Mouse (Mus musculus) midbrain, embryonic 12.5 days (tissue): ENCODE results near the gene Paqr7. TPM values are rescaled to one million over a fixed set of nuclear protein-coding genes. Genes with fewer than 3 reads are reported as not detected.
A peak's percentile ranks its signal among the peaks of the same experiment; 100 is the strongest.

Experiments
- ATAC-seq: fragments of 200-750 bp; cut with Nextera tagmentation; 2 replicates; pipeline ENCODE4 v1.8.0; 2017; ENCODE audit warnings: low read depth, moderate TSS enrichment, moderate library complexity; ENCODE audit not compliant: low FRiP score
- H3K27ac ChIP-seq: fragments of 300-500 bp; sonication (generic); replicated peaks from 2 replicates; pipeline ENCODE4 v1.5.1; 2016; ENCODE audit warnings: mild to moderate bottlenecking
- H3K27me3 ChIP-seq: fragments of 300-500 bp; sonication (generic); 2 replicates; pipeline ENCODE4 v1.6.1; 2016; ENCODE audit warnings: mild to moderate bottlenecking
- H3K36me3 ChIP-seq: fragments of 300-500 bp; sonication (generic); 2 replicates; pipeline ENCODE4 v1.6.1; 2016
- H3K4me1 ChIP-seq: fragments of 300-500 bp; sonication (generic); 2 replicates; pipeline ENCODE4 v1.6.1; 2016
- H3K4me2 ChIP-seq: fragments of 300-500 bp; sonication (generic); replicated peaks from 2 replicates; pipeline ENCODE4 v1.6.1; 2016; ENCODE audit warnings: mild to moderate bottlenecking, moderate library complexity
- H3K4me3 ChIP-seq: fragments of 300-500 bp; sonication (generic); 2 replicates; pipeline ENCODE4 v1.5.1; 2016; ENCODE audit warnings: mild to moderate bottlenecking
- H3K9ac ChIP-seq: fragments of 300-500 bp; sonication (generic); replicated peaks from 2 replicates; pipeline ENCODE4 v1.6.1; 2016; ENCODE audit warnings: mild to moderate bottlenecking, moderate library complexity
- H3K9me3 ChIP-seq: fragments of 300-500 bp; sonication (generic); 2 replicates; pipeline ENCODE4 v1.6.1; 2016; ENCODE audit warnings: mild to moderate bottlenecking
- WGBS: fragments of 180-500 bp; shearing (Covaris S2); methylation state at CpG from one replicate; pipeline ENCODE4 v1.1.7; 2016; 5-methylcytosine and 5-hydroxymethylcytosine counted together
- microRNA-seq: library from miRNA; unstranded; fragments of <30 nt; microRNA quantifications from one replicate; pipeline ENCODE4, GENCODE M21; 2017
- polyA plus RNA-seq: library from polyadenylated mRNA; unstranded; fragments of >200 nt; fragmentation: Nextera tagmentation; extraction: Ambion mirVana; gene quantifications from 2 replicates; pipeline ENCODE4 v1.2.1, GENCODE M21; 2016

The Paqr7 gene
- polyA plus RNA-seq, 1 experiment from 2014 or later: 6.4 TPM

GRCm38 (mm10) chr4:134548169-134548938 is 51.9 kb downstream of the Paqr7 start:
- 73% methylated on average over 18 of the region's 18 CpGs for WGBS
- no peaks in the 10 kb centered on the region for H3K27me3 ChIP-seq
- peaks cover 10% of the 10 kb centered on the region for H3K9me3 ChIP-seq
- peaks cover 33% of the 10 kb centered on the region for H3K4me1 ChIP-seq
- ATAC-seq: no peak
- H3K9ac ChIP-seq: no peak overlapping the region
- H3K4me2 ChIP-seq: no peak overlapping the region
- peaks cover 68% of the 10 kb centered on the region for H3K36me3 ChIP-seq
- no peak overlapping the region for H3K27ac ChIP-seq
- H3K4me3 ChIP-seq: no peak overlapping the region

DNA sequence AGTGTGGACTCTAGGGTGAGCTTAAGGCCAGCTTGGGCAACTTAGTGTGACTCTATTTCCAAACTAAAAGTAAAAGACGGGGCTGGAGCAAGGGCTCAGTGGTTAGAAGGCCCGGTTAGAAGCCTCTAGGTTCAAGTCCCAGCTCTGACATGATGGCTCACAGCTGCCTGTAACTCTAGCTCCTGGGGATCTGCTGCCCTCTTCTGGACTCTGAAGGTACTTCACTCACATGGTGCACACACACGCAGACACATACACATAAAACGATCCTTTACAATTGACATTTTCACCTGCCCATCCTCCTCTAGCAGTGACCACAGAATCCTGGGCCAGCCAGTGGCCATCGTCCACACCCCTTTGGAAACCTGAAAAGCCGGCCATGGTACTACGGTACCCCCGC is 53.4 kb downstream of the Paqr7 start:
- H3K9me3 ChIP-seq: peaks cover 10% of the 10 kb centered on the region
- H3K9ac ChIP-seq: no peak overlapping the region
- H3K36me3 ChIP-seq: peaks cover 54% of the 10 kb centered on the region
- H3K4me2 ChIP-seq: no peak overlapping the region
- no peak overlapping the region for H3K27ac ChIP-seq
- no peaks in the 10 kb centered on the region for H3K27me3 ChIP-seq
- H3K4me1 ChIP-seq: peaks cover 33% of the 10 kb centered on the region
- H3K4me3 ChIP-seq: no peak overlapping the region
- WGBS: 94% methylated on average over 8 of the region's 8 CpGs
- no peak for ATAC-seq

DNA sequence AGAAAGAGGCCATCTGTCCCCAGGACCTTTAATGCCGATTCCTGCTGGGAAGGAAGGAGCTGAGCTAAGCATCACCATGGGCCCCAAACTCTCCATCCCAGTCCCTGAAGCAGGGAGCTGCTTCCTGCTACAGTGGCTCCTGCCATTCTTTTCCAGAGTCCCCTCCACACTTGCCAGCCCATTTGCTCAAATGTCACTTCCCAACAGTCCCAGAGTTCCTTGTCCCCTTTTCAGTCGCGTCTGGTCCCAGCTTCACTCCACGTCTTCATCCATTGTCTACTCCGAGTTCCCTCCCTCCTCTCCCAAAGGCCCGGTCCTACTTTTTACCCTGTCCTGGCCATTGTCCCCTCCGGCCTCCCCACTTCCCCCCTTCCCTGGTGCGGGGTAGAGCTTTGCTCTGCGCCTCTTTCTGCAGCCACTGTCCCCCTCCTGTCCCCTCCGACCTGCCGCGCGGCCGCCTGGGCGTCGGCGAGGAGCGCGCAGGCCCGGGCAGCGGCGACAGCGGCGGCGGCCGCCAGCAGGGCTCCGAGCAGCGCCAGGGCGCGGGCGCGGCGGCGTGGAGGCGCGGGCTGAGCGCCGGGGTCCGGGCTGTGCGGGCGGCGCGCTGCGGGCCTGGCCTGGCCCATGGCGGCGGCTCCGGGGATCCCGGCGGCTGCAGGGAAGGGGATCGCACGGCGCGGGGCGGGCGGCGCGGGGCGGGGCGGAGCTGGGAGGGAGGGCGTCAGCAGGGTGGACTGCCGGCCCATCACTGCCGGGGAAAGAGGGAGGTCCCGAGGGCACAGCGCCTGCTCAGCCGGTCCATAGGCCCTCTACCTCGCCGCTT is 55.2 kb downstream of the Paqr7 start, which contains the start of gene Selenon:
TSS of gene Selenon (minus strand) at position 673 of the 823 bp plus-strand sequence.
- under 1% methylated on average over 37 of the region's 67 CpGs for WGBS

GRCm38 (mm10) chr4:134553631-134554030 is 57.1 kb downstream of the Paqr7 start:
- peaks cover 10% of the 10 kb centered on the region for H3K9me3 ChIP-seq
- H3K27me3 ChIP-seq: no peaks in the 10 kb centered on the region
- no peak overlapping the region for H3K9ac ChIP-seq
- no peak overlapping the region for H3K27ac ChIP-seq
- ATAC-seq: no peak
- H3K4me3 ChIP-seq: no peak overlapping the region
- 76% methylated on average over 1 of the region's 1 CpGs for WGBS
- H3K4me2 ChIP-seq: no peak overlapping the region
- H3K4me1 ChIP-seq: peaks cover 32% of the 10 kb centered on the region
- peaks cover 20% of the 10 kb centered on the region for H3K36me3 ChIP-seq

More for the DNA sequence above, 55.2 kb downstream of the Paqr7 start, which contains the start of gene Selenon:
- peak; percentile 87 for ATAC-seq
- peak within 1 kb of the TSS; percentile 63 for H3K4me2 ChIP-seq
- no peaks in the 10 kb centered on the region for H3K27me3 ChIP-seq
- peaks cover 10% of the 10 kb centered on the region for H3K9me3 ChIP-seq
- H3K9ac ChIP-seq: peak within 1 kb of the TSS; percentile 92
- H3K4me1 ChIP-seq: peaks cover 35% of the 10 kb centered on the region
- H3K27ac ChIP-seq: peak within 1 kb of the TSS; percentile 86
- H3K4me3 ChIP-seq: peak within 1 kb of the TSS; percentile 65
- H3K36me3 ChIP-seq: peaks cover 36% of the 10 kb centered on the region

DNA sequence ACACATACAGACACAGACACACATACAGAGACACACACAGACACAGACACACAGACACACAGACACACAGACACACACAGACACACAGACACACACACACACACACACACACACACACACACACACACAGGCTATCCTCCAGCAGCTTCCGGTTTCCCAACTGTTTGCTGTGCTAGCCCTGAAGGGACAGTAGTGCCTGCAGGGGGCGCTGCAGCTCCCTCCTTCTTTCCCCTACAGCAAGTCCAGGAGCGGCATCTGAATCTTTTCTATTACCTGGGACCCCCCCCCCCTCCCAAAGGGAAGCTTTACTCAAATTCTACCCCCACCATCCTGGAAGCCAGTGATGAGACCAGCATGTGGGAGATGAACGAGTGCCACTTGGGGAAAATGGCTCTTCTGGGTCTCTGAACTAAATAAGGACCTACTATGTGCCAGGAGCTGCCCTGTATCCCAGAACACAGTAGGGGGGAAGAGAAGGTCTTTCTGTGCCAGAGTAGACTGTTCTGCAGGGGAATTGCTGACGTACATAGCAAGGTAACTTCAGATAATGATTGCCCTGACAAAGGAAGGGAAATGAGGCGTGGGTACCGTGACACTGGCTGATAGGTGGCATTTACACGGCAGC is 59.6 kb downstream of the Paqr7 start:
- WGBS: 66% methylated on average over 8 of the region's 8 CpGs
- no peaks in the 10 kb centered on the region for H3K9me3 ChIP-seq
- no peak for ATAC-seq

DNA sequence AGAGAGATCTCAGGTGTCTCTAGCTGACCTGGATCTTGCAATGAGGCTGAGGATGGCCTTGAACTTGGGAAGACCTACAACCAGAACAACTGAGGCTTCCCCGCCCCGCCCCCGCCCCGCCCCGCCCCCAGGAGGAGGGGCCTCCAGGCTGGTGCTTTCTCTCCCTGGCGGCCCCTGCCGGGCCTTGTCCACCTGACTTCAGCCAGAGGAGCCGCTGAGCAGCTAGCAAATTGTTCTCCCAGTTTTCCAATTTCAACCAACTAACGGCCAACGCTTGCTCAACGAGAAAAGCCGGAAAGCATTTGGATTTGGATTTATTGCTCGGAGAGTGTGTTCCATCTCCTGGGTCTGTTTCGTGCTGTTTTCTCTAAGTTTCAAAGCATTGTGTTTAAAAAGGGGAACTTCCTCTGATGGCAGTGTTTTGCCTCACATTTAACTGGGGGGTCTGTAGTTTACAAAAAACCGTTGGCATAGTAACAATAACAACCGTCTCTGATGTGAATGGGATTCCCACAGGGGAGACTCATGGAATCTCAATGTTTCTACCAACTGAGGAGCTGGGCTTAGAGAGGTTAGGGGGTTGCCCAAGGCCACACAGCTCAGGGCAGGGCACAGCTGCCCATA is 61.2 kb downstream of the Paqr7 start:
- Histone ChIP-seq H3K36me3 (no peaks in the 10 kb centered on the region), H3K9ac (no peak overlapping the region), H3K9me3 (no peaks in the 10 kb centered on the region), H3K4me3 (no peak overlapping the region), H3K4me1 (peaks cover 16% of the 10 kb centered on the region), H3K4me2 (no peak overlapping the region), H3K27ac (no peak overlapping the region), H3K27me3 (no peaks in the 10 kb centered on the region)
- ATAC-seq: no peak
- 21% methylated on average over 10 of the region's 16 CpGs for WGBS

More for the DNA sequence above, 59.6 kb downstream of the Paqr7 start:
- H3K36me3 ChIP-seq: no peaks in the 10 kb centered on the region
- H3K9ac ChIP-seq: no peak overlapping the region
- H3K4me3 ChIP-seq: no peak overlapping the region
- H3K27me3 ChIP-seq: no peaks in the 10 kb centered on the region
- H3K4me1 ChIP-seq: peaks cover 26% of the 10 kb centered on the region
- no peak overlapping the region for H3K27ac ChIP-seq
- no peak overlapping the region for H3K4me2 ChIP-seq

DNA sequence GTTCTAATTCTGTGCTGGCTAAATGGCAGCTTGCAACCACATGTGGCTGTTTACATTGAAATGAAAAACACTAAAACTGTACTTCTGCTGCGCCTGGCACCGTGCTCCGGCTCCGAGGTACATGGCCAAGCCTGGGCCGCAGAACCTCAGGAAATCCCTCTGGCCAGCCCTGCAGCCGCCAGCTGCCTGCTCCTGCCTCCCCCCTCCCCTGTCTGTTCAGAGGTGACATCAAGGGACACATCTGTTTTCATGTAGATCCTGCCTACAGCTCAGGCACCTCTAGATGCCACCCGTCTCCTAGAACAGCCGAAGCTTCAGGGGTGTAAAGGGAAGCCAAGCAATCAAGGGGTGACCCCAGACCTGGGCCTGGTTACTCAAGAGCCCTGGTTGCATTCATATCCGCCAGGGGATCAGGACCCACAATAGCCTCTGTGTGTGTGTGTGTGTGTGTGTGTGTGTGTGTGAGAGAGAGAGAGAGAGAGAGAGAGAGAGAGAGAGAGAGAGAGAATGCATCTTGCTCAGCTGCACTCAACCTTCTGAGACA is 62.1 kb downstream of the Paqr7 start:
- 57% methylated on average over 9 of the region's 9 CpGs for WGBS
- ATAC-seq: no peak

DNA sequence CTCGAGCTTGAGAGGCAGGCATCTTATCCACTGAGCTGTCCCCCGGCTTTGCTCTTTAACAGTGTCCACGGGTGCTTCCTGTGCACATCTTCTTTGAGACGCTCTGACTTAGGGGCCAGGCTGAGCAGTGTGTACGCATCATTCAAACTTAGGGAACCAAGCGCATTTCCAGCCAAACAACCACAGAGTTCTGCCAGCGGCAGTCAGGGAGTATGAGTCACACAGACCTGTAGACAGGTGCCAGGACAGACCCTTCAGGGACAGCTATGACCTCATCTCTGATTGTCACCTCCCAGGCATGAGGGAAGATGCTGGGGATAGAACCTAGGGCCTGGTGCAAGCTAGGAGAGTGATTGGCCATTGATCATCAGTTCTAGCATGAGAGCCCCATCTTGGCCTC is 62.7 kb downstream of the Paqr7 start:
- 82% methylated on average over 7 of the region's 7 CpGs for WGBS
- peaks cover 16% of the 10 kb centered on the region for H3K4me1 ChIP-seq

More for the DNA sequence above, 62.1 kb downstream of the Paqr7 start:
- Histone ChIP-seq H3K9me3 (no peaks in the 10 kb centered on the region), H3K36me3 (no peaks in the 10 kb centered on the region), H3K9ac (no peak overlapping the region), H3K4me2 (no peak overlapping the region), H3K4me1 (peaks cover 16% of the 10 kb centered on the region), H3K4me3 (no peak overlapping the region), H3K27ac (no peak overlapping the region), H3K27me3 (no peaks in the 10 kb centered on the region)

More for the DNA sequence above, 62.7 kb downstream of the Paqr7 start:
- no peak overlapping the region for H3K4me2 ChIP-seq
- no peaks in the 10 kb centered on the region for H3K9me3 ChIP-seq
- ATAC-seq: no peak
- no peak overlapping the region for H3K27ac ChIP-seq
- H3K36me3 ChIP-seq: no peaks in the 10 kb centered on the region
- no peak overlapping the region for H3K4me3 ChIP-seq
- H3K9ac ChIP-seq: no peak overlapping the region
- no peaks in the 10 kb centered on the region for H3K27me3 ChIP-seq

Small RNAs within 50 kb of the gene (microRNA-seq; reads per million reads assigned to microRNA genes)
- 2.3 reads per million, percentile 2 among the genes with 10 or more reads in this experiment for gene Gm23634

Other genes starting within 250 kb of the Paqr7 start
- not detected in 2 replicates for gene Gm30191, start 249.8 kb upstream of the Paqr7 start, polyA plus RNA-seq
- 5.7 and 6.0 TPM in 2 replicates for gene Grrp1, start 242.6 kb upstream of the Paqr7 start, polyA plus RNA-seq
- 32.6 and 33.3 TPM in 2 replicates for gene Pdik1l, start 208.8 kb upstream of the Paqr7 start, polyA plus RNA-seq
- 0.24 and 0.28 TPM in 2 replicates for gene Trim63, start 181.6 kb upstream of the Paqr7 start, polyA plus RNA-seq
- 0.08 TPM in 1 of 2 replicates, not detected in the other for gene Slc30a2, start 153.5 kb upstream of the Paqr7 start, polyA plus RNA-seq
- gene Extl1, start 112.8 kb upstream of the Paqr7 start, polyA plus RNA-seq: 0.37 and 0.97 TPM in 2 replicates
- 7.2 and 9.2 TPM in 2 replicates for gene Pafah2, start 100.4 kb upstream of the Paqr7 start, polyA plus RNA-seq
- 4,918 and 5,057 TPM in 2 replicates for gene Stmn1, start 28.4 kb upstream of the Paqr7 start, polyA plus RNA-seq
- 11.2 and 11.5 TPM in 2 replicates for gene Aunip, start 14.3 kb downstream of the Paqr7 start, polyA plus RNA-seq
- gene Mtfr1l, start 38.7 kb downstream of the Paqr7 start, polyA plus RNA-seq: 127 and 133 TPM in 2 replicates
- 15.0 and 15.1 TPM in 2 replicates for gene Selenon, start 55.5 kb downstream of the Paqr7 start, polyA plus RNA-seq
- 5.4 and 6.5 TPM in 2 replicates for gene Man1c1, start 207.6 kb downstream of the Paqr7 start, polyA plus RNA-seq